Mouse (Mus musculus): ENCODE data around the gene Klc3.
A peak's percentile ranks its signal among the peaks of the same experiment; 100 is the strongest.

The Klc3 gene

GRCm38 (mm10) chr7:19405417-19405816, 1.5 kb upstream of the Klc3 start:
- peak; percentile 93 to 94 for DNase-seq

GRCm38 (mm10) chr7:19404476-19404875, 572 bp upstream of the Klc3 start, which contains the start of gene Ckm:
Gene Ckm (plus strand): TSS chr7:19404776.
- DNase-seq: no peak

DNA sequence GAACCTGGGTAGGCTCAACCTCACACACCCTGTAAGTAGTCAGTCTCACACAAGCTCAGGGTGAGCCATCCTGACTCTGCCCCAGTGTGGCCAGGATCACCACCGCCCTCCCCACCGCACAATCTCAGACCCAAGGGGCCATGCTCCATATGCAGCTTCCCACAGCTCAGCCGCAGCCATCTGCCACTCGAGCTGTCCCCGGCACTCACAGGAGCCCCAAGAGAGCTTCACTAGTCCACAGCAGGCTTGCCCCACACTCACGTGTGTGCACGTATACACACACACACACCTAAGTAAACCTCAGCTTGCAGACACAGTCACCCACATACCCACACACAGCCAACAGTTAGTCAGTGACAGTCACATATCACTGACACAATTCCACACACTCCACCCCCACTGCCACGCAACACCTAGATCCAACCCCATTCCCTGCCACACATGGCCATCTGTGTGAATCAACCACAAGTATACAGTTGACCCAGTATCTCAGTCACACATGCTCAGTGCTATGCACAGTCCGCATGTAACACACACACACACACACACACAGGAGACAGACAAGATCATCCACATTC, 1.3 kb downstream of the Klc3 start:
- no peak for DNase-seq

- DNase-seq: peak in 1 of 2 experiments; percentile 27
These were observed 3.0 kb downstream of the Klc3 start for GRCm38 (mm10) chr7:19400946-19401345.

DNA sequence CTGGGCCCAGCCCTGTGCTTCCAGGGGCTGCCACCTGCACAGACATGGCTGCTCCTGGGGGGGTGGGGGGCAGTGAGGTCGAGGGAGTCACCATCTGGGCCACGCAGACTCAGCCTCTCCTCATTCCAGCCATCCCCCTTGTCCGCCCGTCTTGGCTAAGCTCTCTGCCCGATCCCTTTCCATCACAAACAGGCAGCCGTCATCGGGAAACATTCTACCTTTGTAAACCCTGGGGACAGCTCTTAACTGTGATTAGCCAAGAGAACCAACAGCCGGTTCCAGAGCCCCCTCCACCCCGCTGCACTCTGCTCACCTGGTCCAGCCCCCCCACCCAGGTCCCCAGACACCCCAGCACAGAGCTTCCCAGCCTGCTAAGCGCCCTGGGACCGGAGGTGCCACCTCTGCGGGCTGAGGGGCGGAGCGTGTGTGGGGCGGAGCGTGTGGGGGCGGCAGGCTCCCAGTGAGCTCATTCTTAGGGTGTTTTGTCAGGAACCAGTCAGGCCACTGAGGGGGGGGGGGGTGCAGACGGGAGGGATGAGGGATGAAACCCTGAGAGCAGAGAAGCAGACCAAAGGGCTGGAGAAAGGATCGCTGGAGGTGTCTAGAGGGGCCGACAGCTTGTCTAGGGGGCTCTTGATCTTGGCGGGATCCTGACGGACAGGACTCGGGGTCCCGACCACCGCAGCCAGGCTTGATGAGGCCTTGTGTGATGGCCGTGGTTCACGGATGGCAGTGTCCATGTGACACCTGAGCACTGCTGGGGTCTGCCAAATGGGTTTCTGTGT, 4.2 kb downstream of the Klc3 start:
- peak; percentile 61 to 63 for DNase-seq

GRCm38 (mm10) chr7:19394484-19394883, 9.4 kb downstream of the Klc3 start:
- DNase-seq: no peak

DNA sequence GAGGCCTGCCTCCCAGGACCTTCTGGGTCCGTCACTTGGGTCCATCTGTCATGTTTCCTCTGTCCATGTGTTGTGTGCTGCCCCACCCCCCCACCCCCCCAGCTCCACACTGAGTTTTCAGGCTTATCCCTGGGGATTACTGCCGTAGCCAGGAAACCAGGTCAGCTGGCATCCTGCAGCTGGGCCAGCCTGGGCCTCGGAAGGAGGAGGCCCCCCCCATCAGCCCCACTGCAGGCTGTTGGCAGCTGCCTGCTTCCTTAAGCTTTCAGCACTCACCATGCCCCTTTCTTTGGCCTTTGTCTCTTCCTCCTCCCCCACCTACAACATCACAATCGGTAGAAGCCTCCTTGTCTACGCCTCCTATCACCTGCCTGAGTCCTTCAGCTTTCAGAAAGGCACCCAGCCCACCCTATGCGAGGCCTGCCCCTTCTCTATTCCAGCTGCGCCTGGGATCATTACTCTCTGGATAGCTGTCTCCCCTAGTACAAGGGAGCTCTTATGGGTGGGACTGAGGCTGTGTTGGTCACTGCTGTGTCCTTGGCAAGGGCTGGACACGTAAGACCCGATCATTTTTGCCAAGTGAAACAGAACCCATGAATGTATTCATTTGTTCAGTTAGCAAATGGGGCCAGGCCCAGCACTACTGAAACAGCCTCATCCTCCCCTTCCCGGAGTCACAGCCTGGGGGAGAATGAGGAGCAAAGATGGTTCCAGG, 15.0 kb downstream of the Klc3 start:
- no peak for DNase-seq

DNA sequence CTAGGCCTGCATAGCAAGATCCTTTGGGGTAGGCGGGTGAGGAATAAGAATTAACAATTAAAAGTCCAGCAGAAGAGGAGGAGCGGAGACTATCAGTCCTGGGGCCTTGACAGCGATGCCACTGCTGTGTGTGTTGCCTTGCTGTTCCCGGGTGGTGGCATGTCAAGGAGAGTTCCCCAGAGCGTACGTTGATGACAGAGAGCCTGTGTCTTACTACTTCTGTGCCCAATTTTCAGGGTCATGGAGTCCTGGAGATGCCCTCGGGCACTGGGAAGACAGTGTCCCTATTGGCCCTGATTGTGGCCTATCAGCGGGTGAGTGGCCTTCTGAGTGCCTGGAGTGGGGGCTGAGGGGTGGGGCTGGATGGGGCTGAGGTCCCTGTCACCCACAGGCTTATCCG, 20.2 kb downstream of the Klc3 start:
- no peak for DNase-seq

DNA sequence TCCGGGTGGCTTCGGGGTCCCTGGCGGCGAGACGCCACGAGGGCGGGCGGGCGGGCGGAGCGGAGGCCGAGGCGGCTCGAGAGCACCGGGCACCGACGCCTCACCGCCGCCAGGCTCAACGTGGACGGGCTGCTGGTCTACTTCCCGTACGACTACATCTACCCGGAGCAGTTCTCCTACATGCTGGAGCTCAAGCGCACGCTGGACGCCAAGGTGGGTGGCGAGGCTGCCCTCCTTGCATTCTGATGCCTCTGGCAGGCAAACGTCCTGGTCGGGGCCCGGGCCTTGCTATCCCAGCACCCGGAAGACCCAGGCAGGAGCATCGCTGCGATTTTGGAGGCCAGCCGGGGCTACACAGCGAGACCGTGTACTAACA, 21.8 kb downstream of the Klc3 start:
- peak in 1 of 2 experiments; percentile 48 for DNase-seq

DNA sequence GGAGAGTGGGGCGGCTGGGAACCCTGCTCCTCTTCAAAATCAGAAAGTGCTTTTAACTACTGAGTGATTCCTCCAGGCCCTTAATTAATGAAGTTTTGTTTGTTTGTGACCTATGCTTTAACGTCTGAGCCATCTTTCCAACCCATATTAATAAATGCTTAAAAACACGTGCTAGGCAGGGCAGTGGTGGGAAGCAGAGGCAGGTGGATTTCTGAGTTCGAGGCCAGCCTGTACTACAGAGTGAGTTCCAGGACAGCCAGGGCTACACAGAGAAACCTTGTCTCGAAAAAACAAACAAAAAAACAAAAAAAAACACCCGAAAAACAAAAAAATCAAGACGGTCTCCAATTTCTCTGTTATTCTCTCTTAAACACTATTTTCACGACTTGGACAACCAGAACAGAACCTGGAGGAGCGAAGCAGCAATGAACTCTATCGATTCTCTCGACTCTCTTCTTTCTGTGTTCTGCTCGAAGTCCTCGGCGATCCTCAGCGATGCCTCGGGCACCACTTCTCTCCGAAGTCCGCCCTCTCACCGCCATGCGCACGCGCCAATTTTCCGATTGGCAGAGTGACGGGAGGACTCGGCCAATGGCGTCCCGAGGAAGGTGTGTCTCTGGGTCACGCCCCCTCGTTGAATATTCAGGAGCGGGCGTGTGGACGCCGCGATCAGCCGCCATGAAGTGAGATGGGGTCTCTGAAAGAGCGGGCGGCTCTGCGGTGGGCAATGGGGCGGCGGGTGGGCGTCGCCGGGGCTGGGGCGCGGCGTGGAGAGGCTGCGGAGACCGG, 22.3 kb downstream of the Klc3 start, which contains the start of gene Ercc2:
TSS of gene Ercc2 (plus strand) at position 634 of the 789 bp plus-strand sequence.
- peak; percentile 98 for DNase-seq

- no peak for DNase-seq
These were observed 25.9 kb downstream of the Klc3 start for GRCm38 (mm10) chr7:19378049-19378448.

GRCm38 (mm10) chr7:19376019-19376418, 27.9 kb downstream of the Klc3 start:
- DNase-seq: no peak

DNA sequence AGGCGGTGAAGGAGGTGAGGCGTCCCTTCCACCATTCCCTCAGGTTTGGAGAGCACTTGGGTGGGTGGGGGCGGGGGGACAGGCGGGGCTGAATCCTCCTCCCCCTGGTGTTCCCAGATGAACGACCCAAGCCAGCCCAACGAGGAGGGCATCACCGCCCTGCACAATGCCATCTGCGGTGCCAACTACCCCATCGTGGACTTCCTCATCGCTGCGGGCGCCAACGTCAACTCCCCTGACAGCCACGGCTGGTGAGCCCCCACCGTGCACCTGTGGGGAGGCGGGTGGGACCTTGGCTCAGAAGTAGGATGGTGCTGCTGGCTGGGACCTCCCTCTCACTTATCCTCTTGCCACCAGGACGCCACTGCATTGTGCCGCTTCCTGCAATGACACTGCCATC, 28.5 kb downstream of the Klc3 start:
- DNase-seq: no peak

- no peak for DNase-seq
These were observed 30.5 kb downstream of the Klc3 start for GRCm38 (mm10) chr7:19373367-19373766.

- DNase-seq: peak; percentile 80 to 81
These were observed 34.0 kb downstream of the Klc3 start for GRCm38 (mm10) chr7:19369823-19370425.

DNA sequence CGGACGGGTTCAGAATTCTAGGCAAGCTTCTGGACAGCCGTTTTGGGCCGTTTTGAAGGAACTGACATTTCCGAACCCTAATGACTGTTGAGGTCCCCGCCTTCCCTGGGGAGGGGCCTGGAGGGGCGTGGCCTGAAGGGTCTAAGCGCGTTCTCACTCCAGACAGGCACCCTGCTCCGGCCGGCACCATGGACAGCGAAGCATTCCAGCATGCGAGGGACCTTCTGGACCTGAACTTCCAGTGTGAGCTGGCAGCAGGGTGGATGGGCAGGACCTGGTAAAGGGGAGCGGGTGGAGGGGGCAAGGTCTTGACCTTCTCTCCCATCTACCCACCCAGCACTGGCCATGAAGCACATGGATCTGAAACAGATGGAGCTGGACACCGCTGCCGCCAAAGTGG, 35.5 kb downstream of the Klc3 start:
- DNase-seq: no peak

- DNase-seq: no peak
These were observed 38.5 kb downstream of the Klc3 start for GRCm38 (mm10) chr7:19365376-19365775.

- peak; percentile 83 to 84 for DNase-seq
These were observed 40.0 kb downstream of the Klc3 start for GRCm38 (mm10) chr7:19363881-19364280.

GRCm38 (mm10) chr7:19362276-19362675, 41.6 kb downstream of the Klc3 start:
- no peak for DNase-seq

- peak; percentile 93 for DNase-seq
These were observed 42.2 kb downstream of the Klc3 start for GRCm38 (mm10) chr7:19361720-19362119.

GRCm38 (mm10) chr7:19360944-19361343, 43.0 kb downstream of the Klc3 start:
- peak; percentile 46 to 57 for DNase-seq

GRCm38 (mm10) chr7:19359892-19360641, 43.8 kb downstream of the Klc3 start:
- peak; percentile 73 to 74 for DNase-seq
